Mouse (Mus musculus) lung, adult 2 months (tissue): Measurements from ENCODE around the gene Olfr316.

Experiments used
- CTCF ChIP-seq: fragments of 200-500 bp; IDR thresholded peaks from 2 replicates; pipeline ENCODE4 v1.5.1; 2011; ENCODE audit warnings: mild to moderate bottlenecking, low read length, control low read depth; ENCODE audit not compliant: insufficient read depth
- POLR2A ChIP-seq: fragments of 200-500 bp; IDR thresholded peaks from 2 replicates; pipeline ENCODE4 v1.6.1; 2011; ENCODE audit warnings: low read depth, mild to moderate bottlenecking, control low read depth, low read length, borderline replicate concordance; ENCODE audit errors: extremely low read depth

DNA sequence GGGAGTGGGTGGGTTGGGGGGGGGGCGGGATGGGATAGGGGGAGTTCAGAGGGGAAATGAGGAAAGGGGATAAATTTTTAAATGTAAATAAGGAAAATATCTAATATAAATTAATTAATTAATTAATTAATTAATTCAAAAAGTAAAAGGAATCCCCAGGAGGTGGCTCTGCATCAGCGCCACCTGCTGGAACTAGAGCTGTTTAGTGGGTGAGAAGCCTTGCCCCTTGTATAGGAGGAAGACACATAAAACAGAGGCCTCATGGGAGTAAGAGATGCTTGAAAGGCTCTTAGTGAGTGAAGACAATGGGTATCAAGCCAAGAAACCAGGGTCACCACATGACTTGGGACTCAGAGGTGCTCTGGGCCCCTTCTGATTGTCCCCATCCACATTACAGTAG lies 43.3 kb downstream of the Olfr316 start:
- TF ChIP-seq CTCF (no peak), POLR2A (no peak)
